Mouse (Mus musculus): ENCODE data around the gene Zcchc2.

- TF ChIP-seq GATA1 (IDR thresholded peaks at IDR 0.05; ENCODE audit: borderline replicate concordance, low read length) = no peak
- no peak for TF ChIP-seq FLI1 (IDR thresholded peaks at IDR 0.05; ENCODE audit: low read length)
These were observed 81.8 kb downstream of the Zcchc2 start for GRCm38 (mm10) chr1:106072071-106072440.

Data from megakaryocyte, embryonic 14.5 days (primary cell).